Mouse (Mus musculus) sigmoid colon, adult 10 weeks (tissue): ENCODE results near the gene Hist1h2ac. TPM values are rescaled to one million over a fixed set of nuclear protein-coding genes. Genes with fewer than 3 reads are reported as not detected.

ENCODE experiments used
- polyA plus RNA-seq: library from polyadenylated mRNA; stranded (reverse); fragments of 350-450 nt; fragmentation: Illumina TruSeq; extraction: RNeasy Lipid Tissue Mini Kit (QIAGEN cat#74804); gene quantifications from one replicate; pipeline ENCODE4 v1.2.3, GENCODE M21; 2014; ENCODE audit warnings: low read depth, low replicate concordance

Hist1h2ac gene
- polyA plus RNA-seq = 9.6 TPM

DNA sequence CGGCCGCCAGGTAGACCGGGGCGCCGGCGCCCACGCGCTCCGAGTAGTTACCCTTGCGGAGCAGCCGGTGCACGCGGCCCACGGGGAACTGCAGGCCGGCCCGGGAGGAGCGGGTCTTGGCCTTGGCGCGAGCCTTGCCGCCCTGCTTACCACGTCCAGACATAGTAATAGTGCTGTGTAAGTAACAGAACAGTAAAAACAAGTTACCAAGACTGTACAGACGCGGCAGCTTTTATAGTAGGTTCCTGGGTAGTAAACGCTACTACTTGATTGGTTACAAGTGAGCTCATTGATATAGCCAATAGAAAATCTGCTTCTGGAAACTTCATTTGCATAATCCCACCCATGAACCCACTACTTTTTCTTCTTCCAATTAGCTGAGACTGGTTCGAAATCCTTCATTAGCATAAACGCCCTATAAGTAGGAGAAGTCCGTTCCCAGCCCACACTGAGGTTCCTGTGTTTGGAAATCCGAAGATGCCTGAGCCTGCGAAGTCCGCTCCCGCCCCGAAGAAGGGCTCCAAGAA is at the start of gene Hist1h2ac, which contains the start of gene Hist1h2bc:
TSS of gene Hist1h2ac (minus strand) at position 194 of the 527 bp plus-strand sequence.
TSS of gene Hist1h2bc (plus strand) at position 445 of the 527 bp plus-strand sequence.

DNA sequence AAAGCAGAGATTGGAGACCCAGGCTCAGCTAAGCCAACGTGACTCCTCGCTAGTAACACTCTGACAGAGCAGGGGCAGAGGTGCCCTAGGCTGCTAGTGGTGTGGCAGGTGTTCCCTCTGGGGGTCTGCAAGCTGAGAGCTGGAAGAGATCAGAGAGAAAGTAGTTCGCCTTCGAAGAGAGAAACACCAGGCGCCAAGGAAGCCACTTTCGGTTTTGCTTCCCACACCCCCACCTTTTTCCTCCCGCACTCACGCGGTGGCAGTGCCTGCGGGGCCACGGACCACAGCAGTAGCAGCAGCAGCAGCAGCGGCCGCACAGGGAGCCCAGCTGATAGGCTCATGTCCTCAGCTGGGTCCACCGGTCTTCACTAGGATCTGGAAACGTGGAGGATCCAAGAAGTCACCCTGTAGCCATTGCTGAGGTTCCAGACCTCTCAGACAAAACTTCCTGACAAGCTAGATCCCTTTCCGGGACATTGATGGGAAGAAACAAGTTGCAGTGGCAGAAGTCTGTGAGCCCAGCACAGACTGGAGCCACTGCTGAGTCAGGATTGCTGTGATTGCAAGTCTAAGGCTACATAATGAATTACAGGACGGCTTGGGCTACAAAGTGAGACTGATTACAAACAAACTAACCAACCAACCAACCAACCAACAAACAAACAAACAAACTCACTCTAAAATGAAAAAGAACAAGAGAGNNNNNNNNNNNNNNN is 26.8 kb upstream of the Hist1h2ac start, which contains the start of gene Hfe:
TSS of gene Hfe (minus strand) at position 481 of the 716 bp plus-strand sequence.

DNA sequence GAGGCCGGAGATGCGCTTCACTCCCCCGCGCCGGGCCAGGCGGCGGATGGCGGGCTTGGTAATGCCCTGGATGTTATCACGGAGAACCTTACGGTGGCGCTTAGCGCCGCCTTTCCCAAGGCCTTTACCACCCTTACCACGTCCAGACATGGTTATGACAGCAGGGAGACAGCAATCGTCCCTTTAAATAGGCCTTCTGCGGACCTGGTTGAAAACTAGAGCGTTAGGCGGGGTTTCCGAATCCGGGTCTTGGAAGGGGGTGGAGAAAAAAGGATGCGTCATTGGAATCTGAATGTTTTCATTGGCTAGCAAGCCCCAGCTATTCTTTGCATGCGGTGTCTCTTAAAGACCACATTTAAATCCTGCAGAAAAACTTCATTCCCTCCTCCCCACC is 14.5 kb upstream of the Hist1h2ac start, which contains the start of gene Hist1h4c:
TSS of gene Hist1h4c (minus strand) at position 155 of the 394 bp plus-strand sequence.

DNA sequence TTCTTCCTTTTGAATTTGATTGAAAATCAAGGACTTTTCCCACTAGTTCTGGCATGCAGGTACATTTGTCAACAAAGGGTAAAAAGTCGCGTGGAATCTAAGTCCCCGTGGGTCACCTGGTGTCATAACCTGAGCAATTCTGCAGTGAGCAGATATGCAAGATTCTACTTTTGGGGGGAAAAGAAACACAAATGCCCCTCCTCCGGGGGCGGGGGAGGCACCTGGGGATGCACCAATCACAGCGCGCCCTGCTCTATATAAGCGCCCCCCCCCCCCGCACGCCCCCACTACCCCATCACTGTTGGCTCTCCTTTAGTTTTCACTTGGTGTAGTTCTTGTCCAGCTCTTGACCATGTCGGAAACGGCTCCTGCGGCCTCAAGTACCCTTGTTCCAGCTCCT is 11.8 kb upstream of the Hist1h2ac start, which contains the start of gene Hist1h1t:
TSS of gene Hist1h1t (plus strand) at position 301 of the 400 bp plus-strand sequence.

Other genes with a start within 250 kb of the Hist1h2ac start
- 4.6 TPM for gene Btn1a1, start 218.0 kb downstream of the Hist1h2ac start, polyA plus RNA-seq
- gene Btn2a2, start 195.1 kb downstream of the Hist1h2ac start, polyA plus RNA-seq = not detected
- gene Hist1h4h, start 152.9 kb downstream of the Hist1h2ac start, polyA plus RNA-seq = not detected
- not detected for gene Hist1h2af, start 150.0 kb downstream of the Hist1h2ac start, polyA plus RNA-seq
- not detected for gene Hist1h3g, start 148.5 kb downstream of the Hist1h2ac start, polyA plus RNA-seq
- gene Hist1h2bh, start 140.6 kb downstream of the Hist1h2ac start, polyA plus RNA-seq = 2.1 TPM
- not detected for gene Hist1h3f, start 139.9 kb downstream of the Hist1h2ac start, polyA plus RNA-seq
- not detected for gene Hist1h4f, start 132.3 kb downstream of the Hist1h2ac start, polyA plus RNA-seq
- gene Hist1h1d, start 130.7 kb downstream of the Hist1h2ac start, polyA plus RNA-seq = 3.9 TPM
- not detected for gene Hist1h3e, start 121.6 kb downstream of the Hist1h2ac start, polyA plus RNA-seq
- not detected for gene Hist1h2ae, start 112.7 kb downstream of the Hist1h2ac start, polyA plus RNA-seq
- gene Hist1h2bg, start 112.6 kb downstream of the Hist1h2ac start, polyA plus RNA-seq = 3.6 TPM
- gene Hist1h2bf, start 109.8 kb downstream of the Hist1h2ac start, polyA plus RNA-seq = not detected
- not detected for gene Hist1h2ad, start 109.6 kb downstream of the Hist1h2ac start, polyA plus RNA-seq
- 6.7 TPM for gene Hist1h3d, start 108.2 kb downstream of the Hist1h2ac start, polyA plus RNA-seq
- gene Hist1h4d, start 102.3 kb downstream of the Hist1h2ac start, polyA plus RNA-seq = 2.3 TPM
- 16.9 TPM for gene Hist1h2be, start 62.8 kb downstream of the Hist1h2ac start, polyA plus RNA-seq
- gene Hist1h1e, start 61.4 kb downstream of the Hist1h2ac start, polyA plus RNA-seq = 6.3 TPM
- 364 TPM for gene Hist1h2bc, start 251 bp upstream of the Hist1h2ac start, polyA plus RNA-seq
- gene Hist1h1t, start 11.9 kb upstream of the Hist1h2ac start, polyA plus RNA-seq = not detected
- 2.2 TPM for gene Hist1h4c, start 14.5 kb upstream of the Hist1h2ac start, polyA plus RNA-seq
- gene Hfe, start 26.9 kb upstream of the Hist1h2ac start, polyA plus RNA-seq = 13.2 TPM
- 96.7 TPM for gene Hist1h1c, start 54.9 kb upstream of the Hist1h2ac start, polyA plus RNA-seq
- not detected for gene Hist1h3c, start 61.7 kb upstream of the Hist1h2ac start, polyA plus RNA-seq
- gene Hist1h2bb, start 62.8 kb upstream of the Hist1h2ac start, polyA plus RNA-seq = not detected
- not detected for gene Hist1h2ab, start 67.2 kb upstream of the Hist1h2ac start, polyA plus RNA-seq
- gene Hist1h3b, start 68.3 kb upstream of the Hist1h2ac start, polyA plus RNA-seq = not detected
- gene Hist1h4b, start 73.1 kb upstream of the Hist1h2ac start, polyA plus RNA-seq = not detected
- not detected for gene Hist1h4a, start 77.3 kb upstream of the Hist1h2ac start, polyA plus RNA-seq
- not detected for gene Hist1h3a, start 78.4 kb upstream of the Hist1h2ac start, polyA plus RNA-seq
- not detected for gene Hist1h1a, start 79.7 kb upstream of the Hist1h2ac start, polyA plus RNA-seq
- 1.1 TPM for gene Trim38, start 86.0 kb upstream of the Hist1h2ac start, polyA plus RNA-seq
- 0.76 TPM for gene Slc17a2, start 123.0 kb upstream of the Hist1h2ac start, polyA plus RNA-seq
- 0.25 TPM for gene Slc17a3, start 155.5 kb upstream of the Hist1h2ac start, polyA plus RNA-seq
- gene Slc17a1, start 183.8 kb upstream of the Hist1h2ac start, polyA plus RNA-seq = not detected
- gene Slc17a4, start 231.1 kb upstream of the Hist1h2ac start, polyA plus RNA-seq = 85.4 TPM